29 mouse cellular contexts compared by ENCODE assay signal in genomic region chr1:104839051-104839450, GRCm38 (mm10).
A peak's percentile ranks its signal among the peaks of the same experiment; 100 is the strongest.
DNase-seq lines count a peak whose midpoint lies in the region; ATAC-seq and TF ChIP-seq lines count a peak whose summit lies in the region.
"Had no signal": no experiment of that assay in that cellular context is flagged by ENCODE, and none has a peak within 500 bp of the region (broad histone marks: within the 10 kb centered on the region; RNA-seq: fewer than 3 reads in every experiment).

No protein-coding gene starts in this region.

- DNase-seq in frontal cortex, postnatal 25 days (ENCODE audit: low spot score in 2 of 2) = no peak
- DNase-seq in layer of hippocampus, adult 9-11 months = peak; percentile 6
- DNase-seq in layer of hippocampus, adult 9-10 months (ENCODE audit: low spot score) = no peak
- DNase-seq in Muller cell, postnatal 12 days (ENCODE audit: inconsistent ontology term) = peak; percentile 79
- no peak for DNase-seq in B cell, adult 2 months
- DNase-seq: adrenal gland, adult 2 months; adrenal gland, postnatal 36 days; cerebellum, postnatal 25 days; gastrocnemius, postnatal 25 days; heart, adult 11 months; heart, postnatal 36 days; kidney, adult 8-10 months; kidney, postnatal 4 days; liver; lung, adult 2 months; lung, postnatal 10 days; thymus, postnatal 4 days had no signal

- no peak overlapping the region for H3K4me3 ChIP-seq in cortical plate, adult 2 months (ENCODE audit: insufficient read depth, low read length)
- H3K4me3 ChIP-seq: forebrain, embryonic 13.5 days; heart, embryonic 10.5 days; heart, embryonic 15.5 days; myocyte; neural tube, embryonic 12.5 days had no signal

- H3K27ac ChIP-seq in cortical plate, adult 2 months (ENCODE audit: insufficient read depth, low read length) = peak overlapping the region; percentile 37; the same call in 1 of the 2 replicates
- H3K27ac ChIP-seq: forebrain, embryonic 13.5 days; heart, embryonic 10.5 days; heart, embryonic 15.5 days; kidney, postnatal 0 days; liver, embryonic 14.5 days; macrophage; neural tube, embryonic 12.5 days had no signal

- no peak for TF ChIP-seq CTCF in cortical plate, adult 2 months (IDR thresholded peaks at IDR 0.05; ENCODE audit: extremely low read depth, insufficient read depth, low read length)

- no peaks in the 10 kb centered on the region for H3K4me1 ChIP-seq in cortical plate, adult 2 months (ENCODE audit: control insufficient read depth, insufficient read depth, low read length)
- H3K4me1 ChIP-seq: heart, embryonic 10.5 days; heart, embryonic 15.5 days; neural tube, embryonic 12.5 days had no signal

- TF ChIP-seq POLR2A in cortical plate, adult 2 months (IDR thresholded peaks at IDR 0.05; ENCODE audit: extremely low read depth, insufficient read depth, low read length) = no peak

- peak; percentile 35; the same call in 1 of the 2 replicates for ATAC-seq in frontal cortex, adult (ENCODE audit: low TSS enrichment)
- ATAC-seq: activated CD4-positive, CD25-positive, alpha-beta regulatory T cell, adult 4 months; intestine, embryonic 16.5 days had no signal

Comparison
In these comparisons a context has a peak if more than half of its experiments do, and no peak if none do; other contexts are left out.
1. DNase-seq: peak in layer of hippocampus, adult 9-11 months (single experiment) and Muller cell, postnatal 12 days (single experiment); none in frontal cortex, postnatal 25 days (0 of 2), layer of hippocampus, adult 9-10 months (single experiment) and B cell, adult 2 months (0 of 2).